Mouse (Mus musculus) ES-E14 (cell line): ENCODE measurements around the gene Tmem89.

ENCODE experiments used
- CHD2 ChIP-seq: IDR thresholded peaks from 2 replicates; pipeline ENCODE4 v1.6.1; 2014; ENCODE audit warnings: mild to moderate bottlenecking, low read depth, low read length, inconsistent platforms
- HCFC1 ChIP-seq: IDR thresholded peaks from 2 replicates; pipeline ENCODE4 v1.6.1; 2012; ENCODE audit warnings: low read length, inconsistent platforms, borderline replicate concordance; ENCODE audit not compliant: insufficient read depth
- MAFK ChIP-seq: IDR thresholded peaks from 2 replicates; pipeline ENCODE4 v1.6.1; 2014; ENCODE audit warnings: mild to moderate bottlenecking, low read depth, low read length, inconsistent platforms; ENCODE audit not compliant: insufficient read depth
- ZC3H11A ChIP-seq: IDR thresholded peaks from 2 replicates; pipeline ENCODE4 v1.6.1; 2012; ENCODE audit warnings: low read depth, mild to moderate bottlenecking, inconsistent platforms, low read length, borderline replicate concordance
- ZNF384 ChIP-seq: IDR thresholded peaks from 2 replicates; pipeline ENCODE4 v1.6.1; 2012; ENCODE audit warnings: low read depth, low read length, inconsistent platforms

GRCm38 (mm10) chr9:108928424-108928823 is 14.0 kb downstream of the Tmem89 start:
- TF ChIP-seq MAFK (no peak), ZC3H11A (no peak), CHD2 (no peak), ZNF384 (no peak), HCFC1 (no peak)
